Mouse (Mus musculus): ENCODE results near the gene Tarbp2.

Gene Tarbp2

DNA sequence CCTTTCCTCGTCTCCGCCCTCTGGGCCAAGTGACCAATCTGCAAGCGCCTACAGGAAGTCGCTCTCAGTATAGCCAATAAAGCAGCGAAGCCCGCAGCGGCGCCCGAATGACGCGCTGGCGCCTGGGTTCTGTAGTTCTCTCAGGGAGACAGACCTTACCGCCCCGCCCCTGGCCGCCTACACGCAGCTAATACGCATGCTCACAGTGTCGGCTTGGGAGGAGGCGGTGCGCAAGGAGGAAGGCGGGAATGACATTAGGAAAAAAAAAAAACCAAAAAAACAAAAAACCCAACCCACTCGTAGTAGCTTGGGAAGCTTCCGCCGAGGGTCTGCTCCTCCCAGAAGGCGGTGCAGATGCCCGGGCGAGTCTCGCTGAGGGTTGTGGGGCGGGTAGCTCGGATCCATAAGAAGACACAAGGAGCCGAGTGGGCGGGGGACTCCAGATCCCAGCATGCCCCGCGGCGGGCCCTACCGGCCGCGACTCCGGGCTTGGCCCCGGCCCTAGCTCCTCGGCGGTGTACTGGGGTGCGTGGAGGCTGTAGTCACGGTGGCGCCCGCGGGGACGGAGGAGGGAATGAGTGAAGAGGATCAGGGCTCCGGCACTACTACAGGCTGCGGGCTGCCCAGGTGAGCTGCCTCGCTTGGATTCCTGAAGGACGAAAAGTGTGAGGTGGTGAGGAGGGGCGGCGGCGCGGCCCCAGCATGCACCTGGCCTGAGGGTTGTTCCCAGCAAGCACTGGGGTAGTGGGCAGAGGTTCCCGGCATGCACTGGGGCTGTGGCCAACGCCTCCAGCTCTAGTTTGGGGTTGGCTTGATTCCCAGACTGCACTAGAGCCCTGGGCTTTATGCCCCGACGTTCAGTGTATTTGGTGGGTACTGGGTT, at the start of gene Tarbp2:
Gene Tarbp2 (plus strand): TSS at position 217 of the 883 bp plus-strand sequence.
- DNase-seq: peak; percentile 99

DNA sequence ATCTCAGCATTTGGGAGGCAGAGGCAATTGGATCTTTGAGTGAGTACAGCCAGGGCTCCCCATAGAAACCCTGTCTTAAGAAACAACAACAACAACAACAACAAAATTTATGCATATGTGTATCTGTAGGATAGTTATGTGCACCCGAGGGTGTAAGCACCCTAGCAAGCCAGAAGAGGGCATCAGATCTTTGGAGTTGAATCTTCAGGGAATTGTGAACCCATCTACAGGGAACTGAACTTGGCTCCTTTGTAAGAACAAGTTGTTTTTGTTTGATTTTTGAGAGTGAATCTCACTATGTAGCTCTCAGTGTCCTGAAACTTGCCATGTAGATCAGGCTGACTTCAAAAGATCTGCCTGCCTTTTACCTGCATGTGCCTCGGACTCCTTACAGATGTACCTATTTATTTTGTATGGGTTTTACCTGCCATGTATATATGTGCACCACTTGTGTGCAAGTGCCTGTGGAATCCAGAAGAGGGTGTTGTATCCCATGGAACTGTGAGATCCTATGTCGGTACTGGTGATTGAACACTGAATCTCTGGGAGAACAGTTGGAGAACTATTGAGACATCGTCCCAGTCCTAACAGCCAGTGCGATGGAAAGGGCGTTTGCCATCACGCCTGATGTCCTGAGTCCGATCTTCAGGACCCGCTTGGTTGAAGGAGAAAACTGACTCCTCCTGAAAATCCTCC, 49.2 kb upstream of the Tarbp2 start:
- no peak for DNase-seq

DNA sequence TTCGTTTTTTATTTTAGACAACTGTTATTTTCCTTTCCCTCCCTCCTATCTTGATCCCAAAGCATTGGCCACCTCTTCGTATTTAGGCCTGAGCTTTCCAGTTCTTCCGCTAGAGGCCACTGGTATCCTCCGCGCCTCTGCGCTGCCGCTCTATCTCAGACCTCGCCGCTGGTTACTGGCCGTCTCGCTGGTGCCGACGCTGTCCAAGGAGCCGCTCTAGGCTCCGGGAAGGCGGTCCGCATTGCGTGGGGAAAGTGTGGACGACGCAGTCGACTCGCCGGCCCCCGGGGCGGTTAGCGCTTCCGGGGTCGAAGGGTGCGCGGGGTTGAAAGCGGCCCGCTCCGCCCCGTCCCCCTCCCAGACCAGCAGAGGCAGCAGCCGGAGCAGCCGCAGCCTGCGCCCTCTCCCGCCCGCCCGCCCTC, 47.8 kb upstream of the Tarbp2 start, which contains the start of gene Pcbp2:
Gene Pcbp2 (plus strand): TSS at position 357 of the 422 bp plus-strand sequence.
- DNase-seq: peak; percentile 96 to 97

DNA sequence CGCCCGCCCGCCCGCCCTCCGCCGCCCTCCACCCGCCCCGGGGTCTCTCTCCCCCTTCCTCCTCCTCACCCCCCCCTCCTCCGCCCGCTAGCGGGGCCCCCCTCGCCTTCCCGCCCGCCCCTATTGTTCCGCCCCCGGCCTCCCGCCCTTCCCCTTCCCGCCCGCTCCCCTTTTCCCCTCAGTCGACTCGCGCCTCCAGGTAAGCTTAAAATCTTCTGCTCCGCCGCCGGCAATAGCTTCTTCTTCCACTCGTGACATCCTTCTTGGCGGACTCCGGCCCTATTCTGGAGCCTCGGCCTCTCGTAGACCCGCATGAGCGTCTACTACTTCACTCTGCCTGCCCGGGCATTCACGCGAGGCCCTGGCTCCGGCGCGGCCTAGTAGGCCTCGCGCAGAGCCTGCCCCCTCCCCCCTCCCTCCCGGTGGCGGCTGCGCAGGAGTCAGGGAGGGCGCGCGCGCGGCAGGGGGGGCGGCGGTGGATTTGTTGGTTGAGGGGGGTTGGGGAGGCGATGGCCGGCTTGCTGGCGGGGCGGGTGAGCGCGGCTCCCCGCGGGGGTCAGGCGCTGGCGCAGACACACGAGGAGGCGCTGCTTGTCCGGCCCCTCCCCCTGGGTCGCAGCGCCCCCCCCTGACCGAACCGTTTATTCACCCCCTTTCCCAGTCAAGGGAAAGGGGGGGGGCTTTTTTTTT, 47.2 kb upstream of the Tarbp2 start:
- peak; percentile 93 to 97 for DNase-seq

DNA sequence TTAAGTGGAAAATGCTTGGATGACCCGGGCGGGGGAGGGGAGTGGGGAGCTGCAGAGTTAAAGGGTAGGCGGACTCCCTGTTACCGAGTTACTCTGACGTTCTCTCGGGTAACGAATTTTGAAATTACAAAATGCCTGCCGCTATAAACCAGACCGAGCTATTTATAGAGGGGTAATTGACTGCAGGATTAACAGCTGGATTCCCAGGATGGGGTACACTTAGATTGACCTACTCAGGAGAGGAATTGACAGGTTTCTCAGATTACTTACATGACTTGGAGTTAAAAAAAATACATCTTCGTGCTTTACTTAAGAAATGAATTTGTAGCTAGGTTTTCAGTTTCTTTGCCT, 46.7 kb upstream of the Tarbp2 start:
- no peak for DNase-seq

DNA sequence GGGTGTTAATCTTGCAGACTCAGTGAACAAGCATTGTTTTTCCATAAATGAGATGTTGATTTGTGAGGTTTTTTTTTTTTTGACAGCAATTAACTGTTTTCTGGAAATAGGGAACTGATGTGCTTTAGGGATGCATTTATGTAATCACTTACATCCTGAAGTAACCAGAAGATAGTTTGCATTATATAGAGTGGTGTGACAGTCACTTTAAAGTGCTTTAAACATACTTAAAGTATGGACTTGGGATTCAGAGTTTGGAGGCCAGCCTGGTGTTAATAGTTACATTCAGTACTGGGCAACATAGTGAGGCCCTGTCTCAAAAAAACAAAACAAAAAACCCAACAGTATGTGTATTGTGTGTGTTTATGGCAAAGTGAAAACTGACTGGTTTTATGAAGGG, 46.3 kb upstream of the Tarbp2 start:
- DNase-seq: no peak

DNA sequence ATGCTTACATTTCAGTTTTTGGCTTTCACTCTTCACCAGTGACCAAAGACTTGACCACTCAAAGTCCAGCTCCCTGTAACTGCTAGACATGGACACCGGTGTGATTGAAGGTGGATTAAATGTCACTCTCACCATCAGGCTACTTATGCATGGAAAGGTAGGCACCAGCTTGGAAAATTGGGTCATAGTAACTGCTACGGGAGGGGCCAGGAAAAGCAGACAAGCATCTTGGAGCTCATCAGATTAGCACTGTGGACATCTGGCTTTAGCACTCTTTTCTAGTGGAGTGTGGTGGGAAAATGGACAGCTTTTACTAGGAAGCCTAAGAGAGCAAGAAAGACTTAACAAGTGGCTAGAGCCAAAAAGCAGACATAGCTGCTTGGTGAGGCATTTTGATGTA, 44.7 kb upstream of the Tarbp2 start:
- DNase-seq: peak in 1 of 2 experiments; percentile 35

DNA sequence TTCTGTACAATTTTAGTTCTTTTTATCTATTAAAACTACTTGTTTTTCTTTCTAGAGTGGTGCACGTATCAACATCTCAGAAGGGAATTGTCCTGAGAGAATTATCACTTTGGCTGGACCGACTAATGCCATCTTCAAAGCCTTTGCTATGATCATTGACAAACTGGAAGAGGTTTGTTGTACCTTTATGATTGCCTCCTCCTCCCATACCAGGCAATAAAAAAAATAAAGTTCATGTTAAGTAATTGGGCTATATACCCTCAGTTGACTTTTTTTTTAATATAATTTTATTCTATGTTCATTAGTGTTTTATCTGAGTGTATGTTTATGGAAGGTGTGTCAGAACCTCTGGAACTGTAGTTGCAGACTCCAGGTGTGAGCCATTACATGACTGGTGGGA, 43.5 kb upstream of the Tarbp2 start:
- no peak for DNase-seq

DNA sequence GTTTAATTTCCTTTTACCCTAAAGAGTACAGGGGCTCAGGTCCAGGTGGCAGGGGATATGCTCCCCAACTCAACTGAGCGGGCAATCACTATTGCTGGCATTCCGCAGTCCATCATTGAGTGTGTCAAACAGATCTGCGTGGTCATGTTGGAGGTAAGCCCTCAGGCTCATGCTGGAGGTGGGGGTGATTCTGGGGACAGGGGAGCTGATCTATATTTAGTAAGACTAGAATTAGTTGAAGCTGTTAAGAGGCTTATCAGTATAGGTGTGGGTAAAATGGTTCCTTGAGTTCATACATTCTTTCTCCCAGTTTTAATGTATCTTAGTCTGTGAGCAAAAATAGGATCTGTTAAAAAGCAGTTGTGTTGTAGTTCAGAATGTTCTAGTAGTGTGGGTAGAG, 34.9 kb upstream of the Tarbp2 start:
- DNase-seq: no peak

DNA sequence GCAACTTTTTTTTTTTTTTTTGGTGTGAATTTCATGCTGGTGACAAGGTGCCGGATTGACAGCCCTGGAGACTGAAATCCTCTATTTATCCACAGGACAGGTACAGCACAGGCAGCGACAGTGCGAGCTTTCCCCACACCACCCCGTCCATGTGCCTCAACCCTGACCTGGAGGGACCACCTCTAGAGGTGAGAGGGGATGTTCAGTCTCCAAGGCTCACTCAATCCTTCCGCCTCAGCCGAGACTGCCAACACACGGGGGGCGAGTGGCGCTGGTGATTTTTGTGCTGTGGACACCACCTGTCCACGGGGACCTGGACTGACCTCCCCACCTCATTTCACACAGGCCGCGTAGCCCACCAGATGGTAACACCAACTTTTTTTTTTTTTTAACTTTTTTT, 32.1 kb upstream of the Tarbp2 start:
- no peak for DNase-seq

DNA sequence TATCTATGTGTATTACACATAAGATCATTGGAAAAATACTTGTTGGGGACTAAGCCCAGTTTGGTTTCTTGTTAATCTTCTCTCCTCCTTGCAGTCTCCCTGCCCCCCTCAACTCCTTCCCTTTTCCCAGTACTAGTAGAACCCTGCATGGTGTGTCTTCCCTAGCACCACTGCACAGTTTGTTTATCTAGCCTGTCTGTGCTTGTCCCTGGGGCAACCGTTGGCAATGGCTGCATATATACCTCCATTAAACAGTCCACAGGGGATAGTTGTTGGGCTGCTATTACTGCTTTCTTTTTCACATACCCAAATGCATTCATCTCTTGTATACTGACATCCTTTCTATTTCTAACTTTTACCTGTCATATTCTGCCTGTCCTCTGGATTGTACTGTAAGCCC, 30.3 kb upstream of the Tarbp2 start:
- DNase-seq: no peak

DNA sequence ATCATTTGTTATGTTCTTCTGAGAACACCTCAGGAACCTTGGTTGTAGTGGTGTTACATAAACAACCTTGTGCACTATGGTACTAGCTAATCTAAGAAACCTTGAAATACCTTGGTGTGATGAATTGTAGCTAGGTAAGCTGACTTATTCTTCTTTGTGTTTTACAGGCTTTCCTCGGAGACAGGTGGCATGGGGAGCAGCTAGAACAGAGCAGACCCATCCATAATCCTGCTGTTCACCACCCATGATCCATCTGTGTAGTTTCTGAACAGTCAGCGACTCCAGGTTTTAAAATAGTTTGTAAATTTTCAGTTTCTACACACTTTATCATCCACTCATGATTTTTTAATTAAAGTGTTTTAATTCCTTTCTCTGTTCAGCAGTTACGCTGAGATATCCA, 19.7 kb upstream of the Tarbp2 start:
- no peak for DNase-seq

DNA sequence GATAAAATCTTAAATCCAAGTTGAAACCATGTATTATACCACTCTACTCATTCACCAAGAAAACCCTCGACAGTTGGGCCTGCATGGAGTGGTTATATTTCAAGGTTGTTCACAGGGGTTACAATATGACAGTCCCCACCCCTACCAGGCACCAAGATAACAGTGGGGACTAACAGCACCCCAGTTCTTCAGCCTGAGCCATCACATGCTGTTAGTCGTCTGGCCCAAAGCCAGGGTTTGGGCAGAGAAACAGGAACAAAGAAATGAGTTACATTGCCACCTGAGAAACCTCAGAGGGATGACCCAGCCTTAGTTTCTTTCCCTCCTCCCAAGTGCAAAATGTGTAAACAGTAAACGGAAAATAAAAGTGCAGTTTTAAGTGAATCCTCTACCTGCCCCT, 18.6 kb upstream of the Tarbp2 start:
- DNase-seq: no peak

DNA sequence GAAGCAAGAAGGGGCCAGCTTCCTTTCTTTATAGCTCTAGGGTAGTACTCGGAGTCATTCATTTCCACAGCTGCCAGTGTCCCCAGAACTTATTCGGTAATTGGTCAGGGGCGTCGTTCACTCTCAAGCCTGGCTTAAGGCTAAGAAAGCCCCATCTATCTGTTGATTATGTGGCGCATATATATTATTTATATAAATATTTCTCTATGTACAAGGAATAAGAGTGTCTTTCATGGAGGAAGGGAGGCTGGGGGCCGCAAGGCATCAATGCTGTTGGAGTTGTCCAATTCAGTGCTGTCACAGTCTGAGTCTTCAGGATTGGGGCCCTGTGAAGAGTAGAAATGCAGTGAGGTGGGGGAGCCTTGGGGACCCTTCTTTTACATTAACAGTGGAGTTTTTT, 18.1 kb upstream of the Tarbp2 start:
- no peak for DNase-seq

DNA sequence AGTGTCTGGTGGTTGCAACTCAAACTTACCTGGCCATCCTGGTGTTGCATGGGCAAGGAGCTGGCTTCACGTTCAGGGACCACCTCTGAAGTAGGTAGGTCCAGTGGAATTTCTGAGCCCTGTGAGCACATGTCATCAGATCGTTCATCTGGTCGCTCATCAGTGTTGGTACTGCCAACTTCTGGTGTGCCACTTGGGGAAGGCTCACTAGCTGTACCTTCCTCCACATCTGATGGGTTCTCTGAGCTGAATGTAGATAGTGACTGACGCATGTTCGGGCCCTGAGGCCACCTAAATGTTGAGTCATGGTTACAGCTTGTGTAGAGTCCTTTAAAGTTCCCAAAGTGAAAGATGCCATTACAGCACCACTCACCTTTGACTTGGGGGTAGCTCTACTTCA, 17.5 kb upstream of the Tarbp2 start:
- DNase-seq: no peak

DNA sequence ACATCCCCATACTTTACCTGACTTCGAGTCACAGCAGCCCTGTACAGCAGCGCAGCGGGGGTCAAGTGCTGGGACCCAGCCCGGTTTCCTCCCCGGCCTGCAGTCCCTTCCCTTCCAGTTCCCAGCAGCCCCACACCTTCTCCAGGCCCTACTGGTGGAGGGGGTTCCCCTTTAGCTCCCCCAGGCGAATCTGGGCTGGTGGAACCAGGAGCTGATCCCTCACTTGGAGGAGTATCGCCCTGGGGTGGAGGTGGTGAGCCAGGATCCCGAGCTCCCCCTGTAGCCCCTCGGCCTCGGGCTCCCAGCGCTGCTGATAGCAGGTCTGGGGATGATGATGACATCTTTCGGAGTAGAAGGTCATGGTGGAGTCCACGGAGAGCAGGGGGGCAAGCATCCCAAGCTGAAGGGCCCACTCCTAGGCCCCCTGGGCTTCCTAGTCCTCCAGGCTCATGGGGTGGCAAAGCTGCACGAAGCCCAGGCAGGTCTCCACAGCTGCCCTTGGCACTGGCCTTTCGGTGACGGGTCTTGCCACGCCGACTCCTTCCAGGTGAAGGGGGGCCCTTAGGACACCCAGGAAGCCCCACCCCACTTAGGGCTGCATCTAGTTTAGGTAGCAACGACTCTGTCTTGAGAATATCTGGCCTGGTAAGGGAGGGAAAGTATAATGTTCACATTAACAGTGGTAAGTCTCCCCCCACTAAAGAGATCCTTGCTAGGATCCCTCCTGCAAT, 16.7 kb upstream of the Tarbp2 start:
- no peak for DNase-seq

DNA sequence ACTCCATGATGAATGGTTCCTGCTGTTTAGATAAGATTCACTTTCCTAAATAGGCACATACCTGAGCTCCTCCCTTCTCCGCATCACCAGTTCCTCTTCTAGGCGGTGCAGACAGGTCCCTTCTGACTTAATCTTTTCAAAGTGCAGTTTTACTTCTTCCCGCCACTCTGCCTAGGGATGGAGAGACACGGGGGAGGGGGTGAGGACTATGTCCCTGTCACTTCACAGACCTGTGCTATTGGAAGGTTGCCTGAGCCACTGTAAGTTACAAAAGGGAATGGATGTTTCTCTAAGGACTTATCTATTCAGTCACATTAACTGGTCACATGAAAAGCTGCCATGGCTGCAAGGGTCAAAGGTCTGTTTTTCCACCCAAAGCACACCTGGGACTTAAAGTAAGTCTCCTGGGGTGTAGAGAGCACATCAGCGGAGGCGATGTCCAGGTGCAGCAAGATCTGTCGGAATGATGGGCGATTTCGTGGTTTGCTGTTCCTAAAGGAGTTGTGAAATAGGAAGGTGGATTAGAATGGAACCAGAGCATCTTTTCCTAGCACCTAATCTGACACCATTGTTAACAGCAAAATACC, 15.6 kb upstream of the Tarbp2 start:
- no peak for DNase-seq

DNA sequence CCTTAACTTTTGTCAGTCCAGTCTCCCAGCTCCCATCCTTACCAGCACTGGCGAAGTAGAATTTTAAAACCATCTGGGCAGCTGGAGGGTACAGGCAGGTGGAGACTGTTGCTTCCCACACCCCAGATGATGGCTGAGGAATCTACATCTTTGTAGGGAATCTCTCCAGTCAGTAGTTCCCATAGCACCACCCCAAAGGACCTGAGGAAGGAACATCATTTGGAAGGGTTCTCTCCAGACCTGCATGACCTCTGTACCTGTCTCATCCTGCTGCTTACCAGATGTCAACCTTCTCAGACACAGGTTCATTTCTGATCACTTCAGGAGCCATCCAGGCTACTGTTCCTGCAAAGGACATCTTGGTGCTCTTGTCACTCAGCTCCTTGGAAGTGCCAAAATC, 14.5 kb upstream of the Tarbp2 start, which contains the start of gene Gm10337:
Gene Gm10337 (plus strand): TSS at position 276 of the 400 bp plus-strand sequence.
- DNase-seq: no peak

DNA sequence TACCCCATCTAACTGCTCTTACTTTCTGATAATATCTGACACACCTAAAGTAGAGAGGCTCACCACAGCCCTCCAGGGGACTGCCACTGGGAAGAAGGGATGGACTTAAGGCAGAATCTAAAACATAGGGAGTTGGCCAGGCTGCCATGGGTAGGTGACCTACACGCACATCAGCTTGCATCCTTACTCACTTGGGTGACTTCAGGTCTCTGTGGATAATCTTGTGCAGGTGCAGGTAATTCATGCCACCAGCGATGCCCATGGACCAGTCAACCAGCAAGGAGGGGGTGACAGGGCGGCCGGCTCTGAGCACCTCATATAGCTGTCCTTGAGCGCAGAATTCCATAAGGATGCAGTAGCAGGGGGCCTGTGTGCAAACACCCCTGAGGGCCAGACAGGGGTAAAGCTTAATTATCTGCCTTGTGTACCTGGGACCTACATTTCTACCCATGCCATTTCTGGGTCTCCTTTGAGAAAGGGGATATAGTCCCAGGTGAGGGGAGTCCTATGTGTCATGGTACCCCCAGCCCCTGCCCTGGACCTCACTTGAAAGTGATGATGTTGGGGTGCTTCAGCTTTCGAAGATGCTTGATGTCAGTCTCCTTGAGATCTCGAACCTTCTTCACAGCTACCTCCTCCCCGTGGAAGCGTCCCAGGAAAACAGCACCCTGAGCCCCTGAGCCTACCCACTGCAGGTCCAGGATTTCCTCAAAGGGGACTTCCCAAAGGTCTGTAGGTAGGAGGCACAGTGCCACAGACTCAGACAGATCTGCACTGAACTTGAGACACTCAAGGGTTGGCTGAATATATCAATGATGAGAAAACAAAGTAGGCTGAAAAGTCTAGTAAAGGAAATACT, 13.8 kb upstream of the Tarbp2 start:
- no peak for DNase-seq

DNA sequence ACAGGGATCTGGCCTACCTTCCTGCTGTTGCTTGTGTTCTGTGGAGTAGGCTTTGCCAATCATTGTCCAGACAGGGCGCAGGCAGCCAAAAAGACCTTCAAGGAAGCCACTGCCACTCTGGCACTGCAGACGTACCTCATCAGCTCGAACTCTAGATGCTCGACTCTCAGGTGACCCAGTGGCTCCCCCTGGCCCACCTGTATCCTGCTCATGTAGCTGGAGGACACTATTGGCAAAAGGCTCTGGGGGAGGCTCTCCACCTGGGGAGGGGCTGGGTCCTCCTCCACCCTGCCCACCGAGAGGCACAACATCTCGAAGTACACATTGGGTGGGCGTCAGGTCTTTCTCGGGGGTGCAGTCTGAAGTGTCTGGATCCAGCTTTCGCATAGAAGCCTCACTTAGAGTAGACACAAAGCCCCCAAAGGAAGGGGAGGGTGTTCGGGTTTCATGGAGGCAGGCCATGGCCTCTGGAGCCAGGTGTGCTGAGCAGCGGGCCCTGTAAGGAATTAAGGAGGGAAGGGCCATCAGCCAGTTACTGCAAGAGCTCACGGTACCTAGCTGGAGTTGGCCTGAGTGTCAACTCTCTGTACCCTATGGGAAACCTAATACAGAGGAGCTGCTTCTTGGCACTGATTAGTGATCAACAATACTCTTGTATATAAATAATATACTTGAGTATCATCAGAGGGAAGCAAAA, 12.8 kb upstream of the Tarbp2 start:
- DNase-seq: no peak

Data from cerebellum, postnatal 14 days (tissue).